Mouse (Mus musculus) adipocyte (in vitro differentiated cells): Measurements from ENCODE around the gene Nhlrc2.
A peak's percentile ranks its signal among the peaks of the same experiment; 100 is the strongest.

Experiments used
- DNase-seq: peaks from one replicate; pipeline ENCODE4 v3.0.0-alpha.2; 2016; ENCODE audit warnings: low spot score

The Nhlrc2 gene

GRCm38 (mm10) chr19:56621876-56622275 lies 73.8 kb downstream of the Nhlrc2 start:
- DNase-seq = no peak

DNA sequence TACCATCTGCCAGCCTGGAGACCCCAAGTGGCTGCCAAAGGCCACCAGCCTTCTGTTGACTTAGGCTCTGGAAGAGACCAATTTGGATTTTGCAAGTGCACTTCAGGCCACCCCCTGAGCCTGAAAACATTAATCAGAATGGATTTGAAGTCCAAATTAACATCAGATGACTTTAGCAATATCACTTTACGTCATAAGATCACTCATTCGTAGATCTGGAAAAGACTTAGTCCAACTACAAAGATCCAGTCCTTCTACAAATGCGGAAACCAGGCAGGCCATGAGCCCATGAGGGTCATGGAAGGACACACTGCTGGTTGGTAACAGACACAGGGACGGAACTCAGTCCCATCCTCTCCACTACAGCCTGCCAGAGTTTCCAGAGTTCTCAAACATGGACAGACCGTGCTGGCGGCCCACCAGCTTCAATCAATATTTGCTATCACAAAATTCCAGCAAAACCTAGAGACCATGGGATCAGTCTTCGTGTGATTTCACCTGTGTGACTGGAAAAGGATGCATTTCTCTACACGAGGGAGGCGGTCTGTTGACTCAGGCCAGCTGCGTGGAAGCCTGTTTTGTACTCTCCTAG lies 79.9 kb downstream of the Nhlrc2 start:
- no peak for DNase-seq

DNA sequence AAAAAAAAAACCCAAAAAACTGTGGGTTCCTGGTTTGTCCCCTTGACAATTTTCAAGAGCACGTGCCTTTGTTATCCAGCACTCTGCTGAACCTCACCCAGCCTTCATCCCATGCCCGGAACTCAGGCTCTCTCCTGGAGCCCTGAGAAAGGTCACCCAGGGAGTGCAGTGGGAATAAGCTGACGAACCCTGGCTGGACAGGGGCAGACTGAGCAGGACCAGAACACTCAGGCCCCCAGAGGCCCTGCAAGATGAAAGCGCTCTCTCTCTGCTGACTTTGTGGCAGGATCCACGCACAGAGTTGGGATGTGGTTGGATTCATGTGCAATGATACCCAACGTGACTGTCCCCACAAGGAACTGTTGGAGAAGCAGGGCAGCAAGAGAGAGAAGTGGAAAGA lies 81.6 kb downstream of the Nhlrc2 start:
- no peak for DNase-seq

GRCm38 (mm10) chr19:56631017-56631416 lies 83.0 kb downstream of the Nhlrc2 start:
- DNase-seq = peak; percentile 15

GRCm38 (mm10) chr19:56631451-56631901 lies 83.4 kb downstream of the Nhlrc2 start:
- DNase-seq = no peak

DNA sequence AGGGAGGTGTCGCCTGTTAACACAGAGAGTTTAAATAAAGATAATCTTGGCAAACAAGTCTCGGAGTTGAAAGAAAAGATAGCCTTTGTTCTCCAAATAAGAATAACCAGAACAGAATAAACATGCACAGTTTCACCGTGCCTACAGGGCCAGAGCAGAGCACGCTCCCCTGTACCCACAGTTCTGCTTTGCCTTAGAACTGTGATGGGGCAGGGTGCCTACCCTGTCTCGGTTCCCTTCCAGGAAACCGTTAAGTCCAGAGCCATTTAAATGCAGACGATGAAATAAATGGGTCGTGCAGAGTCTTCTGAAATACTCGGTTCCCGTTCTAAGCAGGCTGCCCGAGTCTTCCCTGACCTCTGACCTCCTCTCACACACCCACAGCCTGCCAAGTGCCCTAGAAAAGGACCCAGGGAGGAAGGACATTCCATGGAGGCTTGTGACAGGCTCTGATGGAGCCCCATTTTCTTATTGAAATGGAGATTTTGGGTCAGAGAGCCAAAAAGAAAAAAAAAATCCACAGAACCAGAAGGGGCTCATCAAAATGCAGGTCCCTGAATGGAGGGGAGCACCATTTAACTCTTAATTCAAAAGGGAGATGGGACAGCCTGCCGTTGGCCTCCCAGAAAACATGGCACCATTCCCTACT lies 89.1 kb downstream of the Nhlrc2 start:
- DNase-seq = peak; percentile 24

GRCm38 (mm10) chr19:56637684-56638049 lies 89.6 kb downstream of the Nhlrc2 start:
- no peak for DNase-seq

DNA sequence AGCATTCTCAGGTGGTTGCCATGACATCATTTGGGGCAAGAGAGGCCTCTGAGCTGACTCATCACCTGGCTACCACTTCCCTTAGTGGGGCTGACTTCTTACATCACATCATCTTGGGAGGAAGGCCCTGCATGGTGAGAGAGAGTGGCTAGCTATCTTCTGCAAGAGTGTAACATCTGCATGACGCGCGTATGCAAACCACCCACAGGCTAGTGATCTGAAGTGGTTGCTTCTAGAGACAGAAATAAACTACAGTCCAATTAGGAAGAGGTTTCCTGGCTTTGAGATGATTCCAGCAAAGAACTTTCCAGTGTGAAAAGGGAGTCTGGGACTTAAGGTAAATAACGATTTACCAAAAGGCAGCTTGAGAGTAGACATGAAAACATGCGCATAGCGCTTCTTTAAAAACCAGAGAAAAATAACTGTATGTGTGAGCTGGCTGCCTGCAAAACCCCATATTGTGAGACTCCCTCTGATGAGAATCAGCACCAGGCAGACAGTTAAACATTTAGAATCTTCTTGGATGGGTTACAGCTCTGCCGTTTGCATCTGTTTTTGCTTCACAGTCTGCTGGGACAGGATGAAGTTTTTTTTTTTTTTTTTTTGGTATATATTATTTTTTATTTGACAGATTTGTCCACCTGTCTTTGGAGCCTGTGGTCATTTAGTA lies 99.5 kb downstream of the Nhlrc2 start:
- DNase-seq = no peak

DNA sequence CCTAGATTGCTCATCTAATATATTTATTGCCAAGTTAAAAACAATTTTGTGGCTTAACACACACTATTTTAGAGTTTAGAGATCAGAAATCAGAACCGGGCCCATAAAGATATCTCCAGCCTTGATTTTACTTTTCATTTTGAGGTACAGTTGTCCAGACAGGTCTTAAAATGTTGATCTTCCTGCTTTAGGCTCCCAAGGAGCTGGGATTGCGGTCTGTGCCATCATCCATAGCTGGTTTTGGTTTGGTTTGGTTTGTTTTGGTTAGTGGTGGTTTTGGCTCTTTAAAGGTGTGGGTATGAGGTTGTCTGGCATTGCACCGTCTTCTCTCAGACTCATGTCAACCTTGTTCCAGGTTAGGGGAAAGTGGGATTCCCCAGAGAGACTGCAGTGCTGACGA lies 103.2 kb downstream of the Nhlrc2 start:
- DNase-seq = no peak

DNA sequence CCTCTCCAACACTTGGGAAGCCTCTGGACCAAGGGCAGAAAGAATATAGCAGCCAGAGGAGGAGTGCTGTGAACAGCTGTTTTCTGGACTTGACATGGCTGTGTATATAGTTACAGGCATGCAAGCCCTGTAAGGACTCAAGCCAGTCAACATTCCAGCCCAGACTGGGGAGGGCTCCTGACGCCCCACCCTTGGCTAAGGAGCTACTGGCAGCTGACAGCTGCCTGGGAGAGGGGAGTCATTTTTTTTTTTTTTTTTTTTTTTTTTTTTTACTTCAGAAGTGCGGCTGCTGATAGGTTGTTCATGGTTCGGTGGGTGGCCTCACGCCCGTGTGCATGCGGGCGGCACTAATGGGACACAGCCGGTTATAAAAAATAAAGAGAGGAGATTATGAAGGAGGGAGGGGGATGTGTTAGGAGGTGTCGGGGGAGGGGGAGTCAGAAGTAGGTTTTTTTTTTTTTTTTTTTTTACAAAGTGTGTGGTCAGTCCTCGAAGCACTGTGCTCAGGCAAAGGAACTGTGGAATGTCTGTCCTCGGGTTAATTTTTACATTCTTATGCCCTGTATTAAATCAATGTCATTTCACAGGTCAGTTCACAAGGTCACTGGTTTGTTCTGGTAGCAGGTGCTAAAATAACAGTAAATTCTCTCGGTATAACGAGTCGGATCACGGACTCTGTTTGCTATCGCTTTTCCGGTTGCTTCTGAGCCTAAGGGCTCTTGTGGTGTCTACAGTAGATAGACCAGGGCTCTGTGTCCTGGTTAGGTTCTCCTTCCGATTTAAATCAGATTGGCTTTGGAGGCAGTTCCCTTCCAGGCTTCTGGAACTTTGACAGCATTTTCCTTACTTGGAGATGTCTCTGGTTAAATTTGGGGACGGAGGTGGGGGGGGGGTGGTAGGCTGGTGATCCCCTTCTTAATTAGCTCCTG lies 104.2 kb downstream of the Nhlrc2 start:
- no peak for DNase-seq
